Mouse (Mus musculus) embryonic stem cell, embryonic (primary cell): Measurements from ENCODE around the gene Magohb.
"Not testable (repeated sequence)": the region's sequence is repeated elsewhere in the genome, so short reads cannot be mapped to it uniquely, and the experiment has no call there.

Experiments used
- CTCF ChIA-PET, 4 experiments: fragments of 300-600 bp in 2 of 4; fragments of 350-600 bp in 2 of 4; sonication (Branson Sonifier 250); formaldehyde crosslinking; loops; one replicate each; lab custom pipeline; 2022; ENCODE audit warnings: inconsistent platforms in 2 of 4; lab: Charles Lee
- POLR2A ChIA-PET, 4 experiments: fragments of 300-600 bp in 2 of 4; fragments of 350-600 bp in 2 of 4; sonication (Branson Sonifier 250); formaldehyde crosslinking; loops; one replicate each; lab custom pipeline; 2022; ENCODE audit warnings: antibody characterized with exemption in 4 of 4, inconsistent platforms in 1 of 4; lab: Charles Lee

The Magohb gene

GRCm38 (mm10) chr6:131292991-131293788, at the start of gene Magohb:
TSS of gene Magohb (minus strand) at chr6:131293244.
- POLR2A ChIA-PET = no interaction called here
- CTCF ChIA-PET = no interaction called here

- CTCF ChIA-PET = no interaction called here
- POLR2A ChIA-PET = no interaction called here
These were observed 47.0 kb upstream of the Magohb start for GRCm38 (mm10) chr6:131340082-131340481.

- CTCF ChIA-PET = no interaction called here
- POLR2A ChIA-PET = no interaction called here
These were observed 46.3 kb upstream of the Magohb start for GRCm38 (mm10) chr6:131339309-131339708.

GRCm38 (mm10) chr6:131338787-131339186, 45.7 kb upstream of the Magohb start:
- CTCF ChIA-PET = no interaction called here
- POLR2A ChIA-PET = no interaction called here

- ChIA-PET CTCF (interaction anchor here in 1 of 4 experiments (1.0 kb wide), 1 partner anchor 10 kb away, joined by 3 read pairs; no protein-coding TSS in a partner anchor), POLR2A (no interaction called here)
These were observed 34.0 kb upstream of the Magohb start for GRCm38 (mm10) chr6:131327076-131327475.

- POLR2A ChIA-PET = interaction anchor here in 1 of 4 experiments (0.6 to 0.9 kb wide), 2 partner anchors 10 to 16 kb away, joined by 3 read pairs; no protein-coding TSS in a partner anchor
- CTCF ChIA-PET = no interaction called here
These were observed 29.0 kb upstream of the Magohb start for GRCm38 (mm10) chr6:131321854-131322639.

- ChIA-PET POLR2A (no interaction called here), CTCF (interaction anchor here in 1 of 4 experiments (0.8 kb wide), 1 partner anchor 11 kb away, joined by 3 read pairs; no protein-coding TSS in a partner anchor)
These were observed 23.4 kb upstream of the Magohb start for GRCm38 (mm10) chr6:131316155-131317101.

GRCm38 (mm10) chr6:131308031-131308430, 15.0 kb upstream of the Magohb start:
- ChIA-PET POLR2A (no interaction called here), CTCF (no interaction called here)

- POLR2A ChIA-PET = no interaction called here
These were observed 11.7 kb upstream of the Magohb start for GRCm38 (mm10) chr6:131304776-131305175.

GRCm38 (mm10) chr6:131298531-131298930, 5.5 kb upstream of the Magohb start:
- ChIA-PET CTCF (no interaction called here), POLR2A (no interaction called here)

More at GRCm38 (mm10) chr6:131304776-131305175, 11.7 kb upstream of the Magohb start:
- CTCF ChIA-PET = no interaction called here

- CTCF ChIA-PET = no interaction called here
- POLR2A ChIA-PET = no interaction called here
These were observed 1.5 kb upstream of the Magohb start for GRCm38 (mm10) chr6:131294435-131295112.

GRCm38 (mm10) chr6:131293916-131294315, 872 bp upstream of the Magohb start:
- POLR2A ChIA-PET = no interaction called here
- CTCF ChIA-PET = no interaction called here

GRCm38 (mm10) chr6:131292276-131292990, 611 bp downstream of the Magohb start:
- ChIA-PET POLR2A (no interaction called here), CTCF (interaction anchor here in 1 of 4 experiments (0.6 kb wide), 1 partner anchor 103 kb away, joined by 6 read pairs; no protein-coding TSS in a partner anchor)

GRCm38 (mm10) chr6:131290430-131290829, 2.6 kb downstream of the Magohb start:
- CTCF ChIA-PET = no interaction called here
- POLR2A ChIA-PET = interaction anchor here in 1 of 4 experiments (0.5 kb wide), 1 partner anchor 1723 kb away, joined by 3 read pairs; no protein-coding TSS in a partner anchor

- CTCF ChIA-PET, POLR2A ChIA-PET: not testable (repeated sequence)
These were observed 14.9 kb downstream of the Magohb start for GRCm38 (mm10) chr6:131278160-131278559.

GRCm38 (mm10) chr6:131276659-131277058, 16.4 kb downstream of the Magohb start:
- CTCF ChIA-PET = interaction anchor here in 1 of 4 experiments (0.6 kb wide), 1 partner anchor 14 kb away, joined by 3 read pairs; no protein-coding TSS in a partner anchor
- POLR2A ChIA-PET = no interaction called here

GRCm38 (mm10) chr6:131272311-131272710, 20.7 kb downstream of the Magohb start:
- CTCF ChIA-PET = interaction anchor here in 1 of 4 experiments (0.6 kb wide), 1 partner anchor 20 kb away, joined by 7 read pairs; no protein-coding TSS in a partner anchor
- POLR2A ChIA-PET = no interaction called here

GRCm38 (mm10) chr6:131270312-131270711, 22.7 kb downstream of the Magohb start:
- CTCF ChIA-PET = no interaction called here

More at GRCm38 (mm10) chr6:131270312-131270711, 22.7 kb downstream of the Magohb start:
- POLR2A ChIA-PET = no interaction called here
